Comparison of ENCODE assay signal across 8 mouse cellular contexts in genomic region chr11:117331361-117332241, GRCm38 (mm10).
DNase-seq lines count a peak whose midpoint lies in the region; ATAC-seq and TF ChIP-seq lines count a peak whose summit lies in the region.

No protein-coding gene starts in this region.

- no peaks in the 10 kb centered on the region for H3K36me3 ChIP-seq in heart, postnatal 0 days (replicated peaks; ENCODE audit: control insufficient read depth, insufficient read depth, low read length)
- no peaks in the 10 kb centered on the region for H3K36me3 ChIP-seq in lung, postnatal 0 days (ENCODE audit: insufficient read depth, low read length)

- peak; percentile 63 for DNase-seq in adrenal gland, postnatal 25 days
- no peak for DNase-seq in adrenal gland, adult 18-20 months (ENCODE audit: low spot score in 2 of 2)
- DNase-seq in thymus, postnatal 4 days = peak; percentile 64
- DNase-seq in thymus, postnatal 0 days (ENCODE audit: low spot score) = no peak
- no peak for DNase-seq in heart, postnatal 0 days (ENCODE audit: low spot score)
- peak; percentile 30 for DNase-seq in lung, postnatal 0 days (ENCODE audit: low spot score)
- DNase-seq in c-Kit-positive CD71-positive TER-119-positive erythroid progenitor cells, embryonic 14.5 days (ENCODE audit: low spot score) = no peak
- no peak for DNase-seq in left cerebral cortex, adult 8-10 months (ENCODE audit: low spot score in 2 of 2)

- peak overlapping the region; percentile 67 for H3K27ac ChIP-seq in heart, postnatal 0 days (ENCODE audit: low read depth)
- H3K27ac ChIP-seq in lung, postnatal 0 days (ENCODE audit: low read length) = 0 out of 2 replicates have a peak overlapping the region, but pooled peaks have one; percentile 20

- H3K9me3 ChIP-seq in heart, postnatal 0 days (replicated peaks; ENCODE audit: control insufficient read depth, low read length) = no peaks in the 10 kb centered on the region
- no peaks in the 10 kb centered on the region for H3K9me3 ChIP-seq in lung, postnatal 0 days (ENCODE audit: low read length)

- ATAC-seq in heart, postnatal 0 days (ENCODE audit: insufficient read depth, low read depth) = peak; percentile 5; the same call in 1 of the 2 replicates
- ATAC-seq in lung, postnatal 0 days = peak; percentile 18

- H3K4me2 ChIP-seq in heart, postnatal 0 days (ENCODE audit: low read depth, low read length) = peak overlapping the region; percentile 93
- peak overlapping the region; percentile 79 for H3K4me2 ChIP-seq in lung, postnatal 0 days (replicated peaks; ENCODE audit: low read depth, low read length)

- H3K4me3 ChIP-seq in heart, postnatal 0 days (ENCODE audit: low read depth, low read length) = peak overlapping the region; percentile 57
- peak overlapping the region; percentile 31 for H3K4me3 ChIP-seq in lung, postnatal 0 days (ENCODE audit: low read depth, low read length)

- TF ChIP-seq CTCF in heart, postnatal 0 days (IDR thresholded peaks at IDR 0.05; ENCODE audit: low read depth) = no peak
- TF ChIP-seq CTCF in lung, postnatal 0 days (IDR thresholded peaks at IDR 0.05) = no peak

- H3K27me3 ChIP-seq in heart, postnatal 0 days (ENCODE audit: control insufficient read depth, insufficient read depth, low read length) = no peaks in the 10 kb centered on the region
- no peaks in the 10 kb centered on the region for H3K27me3 ChIP-seq in lung, postnatal 0 days (replicated peaks; ENCODE audit: insufficient read depth, low read length)

- WGBS in heart, postnatal 0 days = 13% methylated on average over 17 of the region's 17 CpGs
- WGBS in lung, postnatal 0 days = 9% methylated on average over 17 of the region's 17 CpGs

- H3K4me1 ChIP-seq in heart, postnatal 0 days (ENCODE audit: control insufficient read depth, insufficient read depth) = peaks cover 30% of the 10 kb centered on the region
- peaks cover 33% of the 10 kb centered on the region; the same call in 1 of the 2 replicates for H3K4me1 ChIP-seq in lung, postnatal 0 days (ENCODE audit: insufficient read depth, low read depth, low read length)

- peak overlapping the region; percentile 70 for H3K9ac ChIP-seq in heart, postnatal 0 days (replicated peaks; ENCODE audit: low read depth, low read length)
- H3K9ac ChIP-seq in lung, postnatal 0 days (replicated peaks; ENCODE audit: low read depth) = peak overlapping the region; percentile 34; the same call in 1 of the 2 replicates

- TF ChIP-seq EP300 in heart, postnatal 0 days (IDR thresholded peaks at IDR 0.05; ENCODE audit: low read depth) = no peak
- TF ChIP-seq EP300 in lung, postnatal 0 days (IDR thresholded peaks at IDR 0.05) = no peak

Comparison
In these comparisons a context has a peak if more than half of its experiments do, and no peak if none do; other contexts are left out.
1. DNase-seq: peak in adrenal gland, postnatal 25 days (single experiment), thymus, postnatal 4 days (single experiment) and lung, postnatal 0 days (single experiment); none in adrenal gland, adult 18-20 months (0 of 2), thymus, postnatal 0 days (single experiment), heart, postnatal 0 days (single experiment), c-Kit-positive CD71-positive TER-119-positive erythroid progenitor cells, embryonic 14.5 days (single experiment) and left cerebral cortex, adult 8-10 months (0 of 2).